Mouse (Mus musculus): ENCODE data around the gene Olfr78. TPM values are rescaled to one million over a fixed set of nuclear protein-coding genes. Genes with fewer than 3 reads are reported as not detected.

Gene Olfr78
- 0.16 TPM in 1 of 2 replicates, not detected in the other for polyA plus RNA-seq (2015; fragmentation: Nextera tagmentation; extraction: Ambion mirVana)

GRCm38 (mm10) chr7:102759266-102759665, at the start of gene Olfr78, which contains the start of gene Olfr560:
Olfr78 (minus strand) TSS chr7:102759471.
Olfr560 (minus strand) TSS chr7:102759366.
- Histone ChIP-seq H3K27ac (replicated peaks) (no peak within 1 kb of the TSS), H3K4me2 (no peak within 1 kb of the TSS), H3K4me1 (no peaks in the 10 kb centered on the region), H3K36me3 (no peaks in the 10 kb centered on the region), H3K9ac (no peak within 1 kb of the TSS), H3K4me3 (no peak within 1 kb of the TSS), H3K9me3 (no peaks in the 10 kb centered on the region), H3K27me3 (replicated peaks) (no peaks in the 10 kb centered on the region)
- ATAC-seq (ENCODE audit: extremely low read depth, insufficient number of reproducible peaks, low FRiP score, low TSS enrichment) = no peak
- WGBS = 67% methylated on average over 4 of the region's 4 CpGs

- no peaks in the 10 kb centered on the region for H3K4me1 ChIP-seq
Measured at GRCm38 (mm10) chr7:102803180-102803579, 43.9 kb upstream of the Olfr78 start, which contains the start of gene Olfr564. Olfr564 (plus strand) TSS chr7:102803480.

GRCm38 (mm10) chr7:102770921-102771320, 11.7 kb upstream of the Olfr78 start, which contains the start of gene Olfr561:
Olfr561 (plus strand) TSS chr7:102771221.
- H3K9ac ChIP-seq = no peak within 1 kb of the TSS
- WGBS = 54% methylated on average over 2 of the region's 2 CpGs

More at GRCm38 (mm10) chr7:102803180-102803579, 43.9 kb upstream of the Olfr78 start, which contains the start of gene Olfr564:
- Histone ChIP-seq H3K36me3 (no peaks in the 10 kb centered on the region), H3K9me3 (no peaks in the 10 kb centered on the region), H3K4me2 (no peak within 1 kb of the TSS), H3K9ac (no peak within 1 kb of the TSS), H3K27me3 (replicated peaks) (no peaks in the 10 kb centered on the region), H3K4me3 (no peak within 1 kb of the TSS), H3K27ac (replicated peaks) (no peak within 1 kb of the TSS)
- no peak for ATAC-seq (ENCODE audit: extremely low read depth, insufficient number of reproducible peaks, low FRiP score, low TSS enrichment)

GRCm38 (mm10) chr7:102752086-102752485, 7.2 kb downstream of the Olfr78 start:
- 5% methylated on average over 1 of the region's 1 CpGs for WGBS
- Histone ChIP-seq H3K27ac (replicated peaks) (no peak overlapping the region), H3K4me1 (no peaks in the 10 kb centered on the region), H3K36me3 (no peaks in the 10 kb centered on the region), H3K4me2 (no peak overlapping the region), H3K9ac (no peak overlapping the region), H3K4me3 (no peak overlapping the region), H3K9me3 (no peaks in the 10 kb centered on the region), H3K27me3 (replicated peaks) (no peaks in the 10 kb centered on the region)
- ATAC-seq (ENCODE audit: extremely low read depth, insufficient number of reproducible peaks, low FRiP score, low TSS enrichment) = no peak

More at GRCm38 (mm10) chr7:102770921-102771320, 11.7 kb upstream of the Olfr78 start, which contains the start of gene Olfr561:
- H3K4me3 ChIP-seq = no peak within 1 kb of the TSS
- no peaks in the 10 kb centered on the region for H3K9me3 ChIP-seq
- no peaks in the 10 kb centered on the region for H3K4me1 ChIP-seq
- no peak for ATAC-seq (ENCODE audit: extremely low read depth, insufficient number of reproducible peaks, low FRiP score, low TSS enrichment)
- H3K27me3 ChIP-seq (replicated peaks) = no peaks in the 10 kb centered on the region
- H3K4me2 ChIP-seq = no peak within 1 kb of the TSS
- H3K27ac ChIP-seq (replicated peaks) = no peak within 1 kb of the TSS
- H3K36me3 ChIP-seq = no peaks in the 10 kb centered on the region

GRCm38 (mm10) chr7:102737705-102738104, 21.6 kb downstream of the Olfr78 start:
- Histone ChIP-seq H3K27me3 (replicated peaks) (no peaks in the 10 kb centered on the region), H3K4me1 (no peaks in the 10 kb centered on the region), H3K4me3 (no peak overlapping the region), H3K4me2 (no peak overlapping the region), H3K9me3 (no peaks in the 10 kb centered on the region), H3K9ac (no peak overlapping the region), H3K27ac (replicated peaks) (no peak overlapping the region), H3K36me3 (no peaks in the 10 kb centered on the region)
- WGBS = 39% methylated on average over 2 of the region's 2 CpGs
- no peak for ATAC-seq (ENCODE audit: extremely low read depth, insufficient number of reproducible peaks, low FRiP score, low TSS enrichment)

GRCm38 (mm10) chr7:102733793-102734192, 25.5 kb downstream of the Olfr78 start:
- no peak for ATAC-seq (ENCODE audit: extremely low read depth, insufficient number of reproducible peaks, low FRiP score, low TSS enrichment)
- Histone ChIP-seq H3K27ac (replicated peaks) (no peak overlapping the region), H3K4me2 (no peak overlapping the region), H3K9me3 (no peaks in the 10 kb centered on the region), H3K36me3 (no peaks in the 10 kb centered on the region), H3K4me3 (no peak overlapping the region), H3K4me1 (no peaks in the 10 kb centered on the region), H3K9ac (no peak overlapping the region), H3K27me3 (replicated peaks) (no peaks in the 10 kb centered on the region)
- 37% methylated on average over 1 of the region's 1 CpGs for WGBS

GRCm38 (mm10) chr7:102727391-102727790, 31.9 kb downstream of the Olfr78 start, which contains the start of gene Olfr559:
Olfr559 (minus strand) TSS chr7:102727491.
- Histone ChIP-seq H3K27ac (replicated peaks) (no peak within 1 kb of the TSS), H3K27me3 (replicated peaks) (no peaks in the 10 kb centered on the region), H3K4me3 (no peak within 1 kb of the TSS), H3K36me3 (no peaks in the 10 kb centered on the region), H3K9ac (no peak within 1 kb of the TSS), H3K9me3 (no peaks in the 10 kb centered on the region), H3K4me2 (no peak within 1 kb of the TSS), H3K4me1 (no peaks in the 10 kb centered on the region)
- ATAC-seq (ENCODE audit: extremely low read depth, insufficient number of reproducible peaks, low FRiP score, low TSS enrichment) = no peak

GRCm38 (mm10) chr7:102718970-102719369, 40.3 kb downstream of the Olfr78 start, which contains the start of gene Olfr33:
Olfr33 (minus strand) TSS chr7:102719070.
- WGBS = 41% methylated on average over 1 of the region's 1 CpGs
- Histone ChIP-seq H3K9ac (no peak within 1 kb of the TSS), H3K27me3 (replicated peaks) (no peaks in the 10 kb centered on the region), H3K4me3 (no peak within 1 kb of the TSS), H3K4me1 (no peaks in the 10 kb centered on the region), H3K9me3 (no peaks in the 10 kb centered on the region), H3K27ac (replicated peaks) (no peak within 1 kb of the TSS), H3K36me3 (no peaks in the 10 kb centered on the region), H3K4me2 (no peak within 1 kb of the TSS)
- ATAC-seq (ENCODE audit: extremely low read depth, insufficient number of reproducible peaks, low FRiP score, low TSS enrichment) = no peak

- Histone ChIP-seq H3K27me3 (replicated peaks) (no peaks in the 10 kb centered on the region), H3K36me3 (no peaks in the 10 kb centered on the region), H3K27ac (replicated peaks) (no peak within 1 kb of the TSS), H3K4me2 (no peak within 1 kb of the TSS), H3K4me1 (no peaks in the 10 kb centered on the region), H3K9me3 (no peaks in the 10 kb centered on the region), H3K9ac (no peak within 1 kb of the TSS), H3K4me3 (no peak within 1 kb of the TSS)
- ATAC-seq (ENCODE audit: extremely low read depth, insufficient number of reproducible peaks, low FRiP score, low TSS enrichment) = no peak
Measured at GRCm38 (mm10) chr7:102701915-102702314, 57.4 kb downstream of the Olfr78 start, which contains the start of gene Olfr558. Olfr558 (plus strand) TSS chr7:102702215.

GRCm38 (mm10) chr7:102698461-102698860, 60.8 kb downstream of the Olfr78 start:
- no peaks in the 10 kb centered on the region for H3K9me3 ChIP-seq
- no peak for ATAC-seq (ENCODE audit: extremely low read depth, insufficient number of reproducible peaks, low FRiP score, low TSS enrichment)
- WGBS = 86% methylated on average over 7 of the region's 7 CpGs

GRCm38 (mm10) chr7:102695358-102696125, 63.7 kb downstream of the Olfr78 start, which contains the start of gene Olfr557:
Olfr557 (plus strand) TSS chr7:102695910.
- Histone ChIP-seq H3K4me1 (no peaks in the 10 kb centered on the region), H3K4me2 (no peak within 1 kb of the TSS), H3K36me3 (no peaks in the 10 kb centered on the region), H3K27ac (replicated peaks) (no peak within 1 kb of the TSS), H3K27me3 (replicated peaks) (no peaks in the 10 kb centered on the region), H3K4me3 (no peak within 1 kb of the TSS), H3K9ac (no peak within 1 kb of the TSS), H3K9me3 (no peaks in the 10 kb centered on the region)
- WGBS = 60% methylated on average over 5 of the region's 5 CpGs
- ATAC-seq (ENCODE audit: extremely low read depth, insufficient number of reproducible peaks, low FRiP score, low TSS enrichment) = no peak

More at GRCm38 (mm10) chr7:102698461-102698860, 60.8 kb downstream of the Olfr78 start:
- Histone ChIP-seq H3K4me1 (no peaks in the 10 kb centered on the region), H3K27ac (replicated peaks) (no peak overlapping the region), H3K36me3 (no peaks in the 10 kb centered on the region), H3K4me2 (no peak overlapping the region), H3K27me3 (replicated peaks) (no peaks in the 10 kb centered on the region), H3K4me3 (no peak overlapping the region), H3K9ac (no peak overlapping the region)
